Mouse (Mus musculus) left cerebral cortex, postnatal 4 days (tissue): ENCODE data around the gene Tatdn3. TPM values are rescaled to one million over a fixed set of nuclear protein-coding genes. Genes with fewer than 3 reads are reported as not detected.

Experiments
- DNase-seq: peaks from one replicate; pipeline ENCODE4 v3.0.0-alpha.2; 2022
- intact Hi-C: fragments of 180-260 bp; cut with DNase I; formaldehyde crosslinking; loops from one replicate; pipeline ENCODE4 v1.15.1; 2025
- total RNA-seq, 2 experiments: library from RNA; stranded (reverse); gene quantifications; 2 replicates each; pipeline ENCODE4 v1.2.3; 2021

The Tatdn3 gene
- 10 to 100 TPM; 15.2 to 17.1 TPM for total RNA-seq

- DNase-seq, result peak; percentile 89
- intact Hi-C loops, result loop anchor here (1.0 kb wide), 1 partner anchor 62 kb away; no protein-coding TSS in a partner anchor
Observed at GRCm38 (mm10) chr1:191062781-191063485, at the start of gene Tatdn3, which contains the start of gene Nsl1. Tatdn3 (minus strand) TSS chr1:191062932. Nsl1 (plus strand) TSS chr1:191063012.

DNA sequence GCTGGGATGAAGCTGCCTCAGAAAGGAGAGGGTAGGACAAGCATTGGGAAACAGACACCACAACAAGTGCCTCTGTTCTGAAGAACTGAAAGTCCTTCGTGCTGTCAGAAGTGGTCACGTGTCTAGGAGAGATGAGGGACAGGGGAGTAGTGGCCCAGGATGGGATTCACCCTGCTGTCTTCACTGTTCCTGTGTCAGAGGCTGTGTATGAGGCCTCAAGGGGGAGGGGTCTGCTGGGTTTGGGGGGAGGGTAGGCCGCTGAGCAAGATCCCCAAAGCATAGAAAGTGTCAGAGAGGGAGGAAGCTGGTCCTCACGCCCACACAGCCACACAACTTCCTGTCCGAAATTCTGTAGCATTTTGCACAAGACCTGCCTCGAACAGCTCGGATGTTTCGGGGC lies 48.4 kb upstream of the Tatdn3 start:
- intact Hi-C loops, result no loop called here
- no peak for DNase-seq

GRCm38 (mm10) chr1:191109907-191110306 lies 47.2 kb upstream of the Tatdn3 start:
- intact Hi-C loops, result no loop called here
- DNase-seq, result no peak

DNA sequence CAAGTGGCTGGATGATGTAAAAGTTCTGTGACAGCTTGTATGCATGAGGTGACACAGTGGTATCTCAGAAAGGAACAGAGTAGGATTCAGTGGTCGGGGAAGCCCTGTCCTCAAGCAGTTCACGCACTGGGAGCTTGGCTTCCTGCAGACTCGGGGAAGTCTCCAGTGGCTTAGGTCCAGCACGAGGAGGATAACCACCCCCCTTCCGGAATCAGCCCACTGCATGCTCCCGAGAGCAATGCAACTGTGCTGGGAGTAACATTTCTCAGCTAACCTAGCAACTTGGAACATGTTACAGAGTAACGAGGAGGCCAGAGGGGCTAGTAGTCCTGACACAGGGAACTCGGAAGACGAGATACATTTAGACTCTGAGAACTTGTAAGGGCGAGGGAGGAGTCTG lies 44.6 kb upstream of the Tatdn3 start:
- intact Hi-C loops, result no loop called here
- no peak for DNase-seq

GRCm38 (mm10) chr1:191105246-191105645 lies 42.5 kb upstream of the Tatdn3 start:
- intact Hi-C loops, result no loop called here
- no peak for DNase-seq

DNA sequence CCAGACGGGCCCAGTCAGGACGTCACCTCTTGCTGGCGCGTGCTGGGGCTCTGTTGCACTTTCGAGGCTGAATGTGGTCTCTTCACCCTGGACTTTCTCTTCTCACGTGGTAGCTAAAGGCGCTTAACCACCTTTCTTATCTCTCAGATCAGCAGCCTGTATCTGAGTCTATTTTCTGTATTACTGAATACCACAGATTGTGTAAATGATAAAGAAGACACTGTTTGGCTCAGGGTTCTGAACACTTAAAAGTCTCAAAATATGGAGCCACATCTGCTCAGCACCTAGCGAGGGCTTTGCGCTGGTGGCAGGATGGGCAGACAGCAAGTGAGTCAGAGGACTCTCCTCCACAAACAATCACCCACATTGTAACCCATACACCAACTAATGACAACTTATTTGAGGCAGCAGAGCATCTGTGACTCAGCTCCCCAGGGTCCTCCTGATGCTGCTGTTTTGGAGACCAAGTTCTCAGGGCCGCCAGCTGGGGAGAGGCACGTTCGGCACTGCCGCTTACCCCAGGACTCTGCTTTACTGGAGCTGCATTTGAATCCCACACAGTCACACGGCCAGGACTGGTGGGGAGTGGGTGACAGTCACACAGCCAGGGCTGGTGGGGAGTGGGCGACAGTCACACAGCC lies 40.1 kb upstream of the Tatdn3 start:
- no peak for DNase-seq
- intact Hi-C loops, result no loop called here

DNA sequence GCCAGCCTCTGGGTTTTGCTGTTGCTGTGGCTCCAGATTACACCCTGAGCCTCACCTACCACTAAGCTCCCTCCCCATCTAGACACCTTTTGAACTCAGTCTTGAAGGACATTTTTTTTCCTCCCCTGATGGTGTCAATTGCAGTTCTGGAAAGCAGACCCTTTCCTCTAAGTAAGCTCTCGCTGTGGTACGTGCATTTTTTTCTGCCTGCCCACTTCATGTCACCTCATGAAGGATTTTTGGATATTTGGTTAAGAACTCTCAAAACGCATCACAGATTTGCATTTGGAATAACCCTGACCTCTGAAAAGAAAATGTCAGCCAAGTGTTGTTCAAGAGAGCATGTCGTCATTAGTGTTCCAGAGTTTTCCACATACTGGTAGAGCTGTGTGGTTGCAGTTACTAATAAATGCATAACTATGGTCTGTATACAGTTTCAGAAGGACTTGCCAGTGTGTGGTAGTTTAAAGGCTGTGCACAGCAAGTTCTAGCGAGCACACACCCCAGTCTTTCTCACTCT lies 37.1 kb upstream of the Tatdn3 start:
- intact Hi-C loops, result loop anchor here (10.0 kb wide), 1 partner anchor 175 kb away; no protein-coding TSS in a partner anchor

GRCm38 (mm10) chr1:191099114-191099513 lies 36.4 kb upstream of the Tatdn3 start:
- DNase-seq, result no peak
- intact Hi-C loops, result loop anchor here (10.0 kb wide), 1 partner anchor 176 kb away; no protein-coding TSS in a partner anchor

More for the DNA sequence above, 37.1 kb upstream of the Tatdn3 start:
- no peak for DNase-seq

GRCm38 (mm10) chr1:191097802-191098747 lies 35.3 kb upstream of the Tatdn3 start, which contains the start of gene Batf3:
Batf3 (plus strand) TSS chr1:191097847.
- intact Hi-C loops, result loop anchor here (10.0 kb wide), 1 partner anchor 177 kb away; no protein-coding TSS in a partner anchor
- peak; percentile 48 for DNase-seq

DNA sequence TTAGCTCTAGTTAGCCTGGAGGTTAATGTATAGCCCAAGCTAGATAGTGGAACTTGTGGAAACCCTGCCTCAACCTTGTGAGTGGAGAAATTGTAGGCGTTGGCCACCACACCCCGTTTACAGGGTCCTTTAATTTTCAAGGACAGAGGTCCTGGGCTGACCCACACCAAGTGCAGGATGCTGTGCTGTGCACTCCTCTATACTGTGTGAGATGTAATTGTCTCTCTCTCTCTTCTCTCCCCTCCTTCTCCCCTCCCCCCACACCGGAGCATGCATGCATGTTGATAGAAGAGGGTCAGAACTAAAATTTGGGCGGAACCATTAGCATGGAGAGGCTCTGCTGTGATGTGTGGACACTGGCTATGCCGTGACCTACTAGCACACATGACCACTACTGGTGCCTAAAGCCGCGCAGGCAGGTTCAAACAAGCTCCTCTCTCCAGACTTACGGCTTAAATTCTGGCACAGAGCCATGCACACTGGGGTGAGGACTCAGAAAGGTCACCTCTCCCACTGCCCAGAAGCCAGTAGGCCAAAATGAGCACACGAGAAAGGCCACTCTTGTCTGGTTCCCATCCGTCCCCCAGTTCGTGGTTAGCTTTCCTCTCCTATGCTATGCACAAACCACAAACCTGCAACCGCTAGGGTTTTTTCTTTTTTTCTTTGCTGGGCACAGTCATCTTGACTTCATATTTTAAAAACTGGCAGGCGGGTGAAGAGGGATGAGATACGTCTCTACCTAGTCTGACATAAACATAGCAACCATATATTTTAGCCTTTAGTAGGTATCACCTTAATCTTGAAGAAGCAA lies 34.3 kb upstream of the Tatdn3 start:
- intact Hi-C loops, result loop anchor here (10.0 kb wide), 1 partner anchor 178 kb away; no protein-coding TSS in a partner anchor
- no peak for DNase-seq

GRCm38 (mm10) chr1:191095019-191095418 lies 32.3 kb upstream of the Tatdn3 start:
- peak; percentile 10 for DNase-seq

DNA sequence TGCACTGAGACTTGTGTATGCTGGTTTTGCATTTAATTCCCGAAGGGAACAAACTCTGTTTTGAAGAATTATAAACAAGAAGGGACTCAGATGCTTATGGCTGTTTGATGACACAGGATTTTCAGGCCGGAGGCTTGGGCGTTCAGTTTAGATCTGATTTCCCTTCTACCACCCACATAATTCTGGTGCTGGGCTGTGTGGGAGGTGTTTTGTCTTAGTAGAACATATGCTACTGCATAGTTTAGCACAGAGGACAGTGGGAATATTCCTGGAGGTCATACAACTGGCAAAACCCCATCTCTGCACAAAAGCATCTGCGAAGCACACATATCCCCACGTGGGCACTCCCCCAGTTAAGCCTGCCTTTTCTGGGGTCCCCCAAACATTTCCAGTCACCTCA lies 30.8 kb upstream of the Tatdn3 start:
- DNase-seq, result no peak

More at GRCm38 (mm10) chr1:191095019-191095418, 32.3 kb upstream of the Tatdn3 start:
- intact Hi-C loops, result loop anchor here (10.0 kb wide), 1 partner anchor 180 kb away; no protein-coding TSS in a partner anchor

DNA sequence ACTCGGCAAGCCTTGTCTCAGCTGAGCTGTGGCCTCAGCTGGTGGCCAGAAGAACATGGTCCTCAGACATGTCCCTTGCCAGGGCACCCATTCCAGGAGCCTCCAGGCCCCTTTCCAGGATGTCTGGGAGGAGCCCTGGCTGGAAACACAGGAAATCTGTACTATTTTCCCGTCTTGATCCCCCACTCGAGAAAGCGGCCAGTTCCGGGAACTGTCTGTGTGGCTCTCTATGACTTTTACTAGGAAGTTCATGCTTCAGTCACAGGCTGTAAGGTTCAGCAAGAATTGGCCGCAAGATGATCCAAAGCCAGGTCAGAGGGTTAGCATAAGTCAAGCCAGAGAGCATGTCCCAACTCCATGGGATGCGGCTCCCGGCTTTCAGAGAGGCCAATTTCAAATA lies 29.3 kb upstream of the Tatdn3 start:
- DNase-seq, result no peak
- intact Hi-C loops, result loop anchor here (10.0 kb wide), 1 partner anchor 183 kb away; no protein-coding TSS in a partner anchor

More for the DNA sequence above, 30.8 kb upstream of the Tatdn3 start:
- intact Hi-C loops, result loop anchor here (10.0 kb wide), 1 partner anchor 181 kb away; no protein-coding TSS in a partner anchor

DNA sequence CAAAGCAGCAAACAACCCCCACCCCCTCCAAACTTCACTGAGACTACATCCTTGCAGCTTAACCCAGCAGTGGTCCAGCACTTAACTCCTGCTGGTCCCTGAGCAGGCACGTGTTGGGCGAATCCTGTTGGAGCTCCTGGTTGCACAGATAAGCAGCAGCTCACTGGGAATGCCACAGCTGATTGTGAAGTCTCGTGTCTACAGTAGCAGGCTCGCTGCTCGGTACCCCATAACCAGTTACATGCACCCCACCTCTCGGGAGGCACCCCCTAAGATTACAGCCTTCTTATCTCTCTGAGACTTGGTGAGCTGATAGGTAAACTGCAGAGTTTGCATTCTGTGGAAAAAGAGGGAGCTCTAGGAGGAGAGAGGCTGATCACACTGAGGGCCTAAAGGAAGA lies 26.6 kb upstream of the Tatdn3 start:
- no peak for DNase-seq
- intact Hi-C loops, result no loop called here

DNA sequence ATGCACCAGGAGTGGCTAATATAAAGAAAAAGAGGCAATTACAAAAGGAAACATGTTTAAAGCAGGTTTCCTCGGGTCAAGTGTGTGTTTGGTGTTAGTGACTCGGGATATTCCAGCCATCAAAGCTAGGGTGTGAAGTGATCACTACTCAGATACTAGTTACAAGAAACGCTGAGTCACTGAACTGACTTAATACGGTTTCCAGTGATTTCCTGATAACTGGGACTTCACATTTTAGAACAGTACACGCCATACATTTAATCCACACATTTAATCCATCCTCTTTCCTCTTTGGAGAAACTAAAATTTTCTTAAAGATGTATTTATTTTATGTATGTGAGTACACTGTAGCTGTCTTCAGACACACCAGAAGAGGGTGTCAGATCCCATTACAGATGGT lies 25.2 kb upstream of the Tatdn3 start:
- intact Hi-C loops, result no loop called here

DNA sequence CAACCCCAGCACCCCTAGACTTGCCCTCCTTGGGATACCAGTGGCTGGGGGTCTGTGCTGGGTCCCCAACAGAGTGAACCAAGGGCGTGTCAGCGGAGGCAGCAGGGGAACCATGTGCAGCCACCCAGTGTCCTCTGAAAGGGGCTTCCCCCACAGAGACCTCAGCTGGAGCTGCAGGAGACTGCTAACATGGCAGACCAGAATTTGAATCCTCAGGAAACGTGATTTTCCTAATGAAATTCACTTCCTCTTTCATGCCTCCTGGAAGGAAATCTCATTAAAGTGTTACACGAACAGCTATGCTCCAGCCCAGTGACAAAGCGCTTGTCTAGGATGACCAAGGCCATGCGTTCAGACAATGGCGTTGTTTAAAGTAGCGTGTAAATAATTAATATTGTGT lies 24.2 kb upstream of the Tatdn3 start:
- intact Hi-C loops, result no loop called here
- no peak for DNase-seq

More for the DNA sequence above, 25.2 kb upstream of the Tatdn3 start:
- no peak for DNase-seq

GRCm38 (mm10) chr1:191086304-191086878 lies 23.7 kb upstream of the Tatdn3 start:
- intact Hi-C loops, result no loop called here
- DNase-seq, result no peak

GRCm38 (mm10) chr1:191085597-191085996 lies 22.9 kb upstream of the Tatdn3 start:
- intact Hi-C loops, result no loop called here

More at GRCm38 (mm10) chr1:191085597-191085996, 22.9 kb upstream of the Tatdn3 start:
- DNase-seq, result no peak
